Mouse (Mus musculus) kidney, embryonic 14.5 days (tissue): Measurements from ENCODE around the gene Tex35. TPM values are rescaled to one million over a fixed set of nuclear protein-coding genes. Genes with fewer than 3 reads are reported as not detected.

Source experiments
- polyA plus RNA-seq: library from polyadenylated mRNA; unstranded; fragments of >200 nt; fragmentation: Nextera tagmentation; extraction: Ambion mirVana; gene quantifications from 2 replicates; pipeline ENCODE4 v1.2.1, GENCODE M21; 2014

Tex35 gene
- polyA plus RNA-seq, 1 experiment from 2014 or later = not detected

Other genes with a start within 250 kb of the Tex35 start
- gene Ralgps2, start 169.1 kb downstream of the Tex35 start, polyA plus RNA-seq = 62.3 and 80.8 TPM in 2 replicates